In the genomic region with DNA sequence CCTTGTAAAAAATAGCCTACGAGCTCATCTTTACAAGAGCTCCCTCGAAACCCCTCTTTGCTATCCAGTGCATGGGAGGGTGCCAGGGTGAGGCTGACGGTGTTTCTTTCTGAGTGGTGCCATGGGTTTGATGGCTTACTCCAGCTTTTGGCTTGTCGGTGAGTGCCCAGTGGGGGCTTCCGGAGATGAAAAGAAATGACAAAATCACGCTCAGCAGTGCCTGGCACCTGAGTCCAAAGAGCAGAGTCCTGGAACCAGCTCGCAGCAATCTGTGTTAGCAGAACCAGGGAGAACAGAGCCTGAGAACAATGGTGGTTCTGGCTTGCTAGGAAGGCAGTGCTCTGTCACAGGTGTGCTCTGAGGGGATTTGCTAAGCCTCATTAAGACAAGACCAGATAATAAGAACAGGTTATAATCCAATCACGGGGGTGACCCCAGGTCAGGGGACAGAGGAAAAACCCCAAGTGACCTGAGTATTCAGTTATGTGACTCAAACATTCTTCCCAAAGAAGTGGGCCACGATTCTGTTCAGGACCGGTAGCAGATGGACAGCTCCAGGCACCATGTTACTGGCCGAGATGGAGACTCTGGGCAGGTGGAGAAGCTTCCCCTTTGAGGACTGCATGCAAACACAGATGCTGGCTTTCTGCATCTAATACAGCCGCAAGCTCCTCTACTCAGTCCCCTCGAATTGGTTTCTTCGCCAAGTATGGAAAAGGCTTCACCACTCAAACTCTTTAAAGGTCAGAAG, we compare ENCODE assay signal across 11 mouse cellular contexts.
DNase-seq lines count a peak whose midpoint lies in the region.
"Had no signal": no experiment of that assay in that cellular context is flagged by ENCODE, and none has a peak within 500 bp of the region (broad histone marks: within the 10 kb centered on the region; RNA-seq: fewer than 3 reads in every experiment).

No protein-coding gene starts in this region.

- DNase-seq in adrenal gland, postnatal 10 days = peak; percentile 20
- no peak for DNase-seq in adrenal gland, adult 18-20 months (ENCODE audit: low spot score in 2 of 2)
- DNase-seq in kidney, postnatal 4 days = peak; percentile 64 to 65
- no peak for DNase-seq in kidney, adult 18-20 months
- DNase-seq in embryo, embryonic 9.5 days (ENCODE audit: extremely low spot score) = peak; percentile 27
- peak; percentile 41 for DNase-seq in retina, postnatal 1 day
- DNase-seq in ovary, postnatal 36 days (ENCODE audit: low spot score) = no peak
- DNase-seq in gastrocnemius, postnatal 36 days = no peak
- DNase-seq: adrenal gland, adult 8-10 months; lung, postnatal 4 days; thymus, postnatal 4 days had no signal

- intact Hi-C loops in gastrocnemius, postnatal 36 days (cut with DNase I) = no loop called here

Comparison
In these comparisons a context has a peak if more than half of its experiments do, and no peak if none do; other contexts are left out.
1. DNase-seq: peak in adrenal gland, postnatal 10 days (single experiment), kidney, postnatal 4 days (2 of 2), embryo, embryonic 9.5 days (single experiment) and retina, postnatal 1 day (single experiment); none in adrenal gland, adult 18-20 months (0 of 2), kidney, adult 18-20 months (single experiment), ovary, postnatal 36 days (single experiment) and gastrocnemius, postnatal 36 days (0 of 2).